Mouse (Mus musculus) adrenal gland, adult 2 months (tissue): ENCODE data around the gene Wasl. TPM values are rescaled to one million over a fixed set of nuclear protein-coding genes. Genes with fewer than 3 reads are reported as not detected.

Source experiments
- polyA plus RNA-seq: library from polyadenylated mRNA; depleted of rRNA; stranded (reverse); fragments of >200 nt; gene quantifications from 2 replicates; pipeline ENCODE4 v1.2.3, GENCODE M21; 2012; rRNA removed
- total RNA-seq, 2 experiments: library from RNA; stranded (reverse); gene quantifications; 2 replicates each; pipeline ENCODE4 v1.2.3; 2021

Wasl gene
- total and polyA plus RNA-seq, 3 experiments, result 50.3 to 314 (median 58.3) TPM

Other genes with a start within 250 kb of the Wasl start
- under 1 TPM; 0.09 to 0.14 TPM for gene Iqub, start 149.9 kb downstream of the Wasl start, total RNA-seq
- 0.04 TPM in 1 of 2 replicates, not detected in the other for gene Iqub, start 149.9 kb downstream of the Wasl start, polyA plus RNA-seq
- gene Ndufa5, start 137.0 kb downstream of the Wasl start, total RNA-seq, result 100 to 1,000 TPM; 305 to 386 TPM
- 0.34 and 0.90 TPM in 2 replicates for gene Ndufa5, start 137.0 kb downstream of the Wasl start, polyA plus RNA-seq
- gene Asb15, start 136.9 kb downstream of the Wasl start, total RNA-seq, result not detected
- not detected in 2 replicates for gene Asb15, start 136.9 kb downstream of the Wasl start, polyA plus RNA-seq
- gene Lmod2, start 67.2 kb downstream of the Wasl start, total RNA-seq, result under 1 TPM in 1 of 2 experiments, not detected in 1; 0.29 TPM
- gene Lmod2, start 67.2 kb downstream of the Wasl start, polyA plus RNA-seq, result not detected in 2 replicates
- not detected for gene Hyal6, start 68.2 kb upstream of the Wasl start, total RNA-seq
- not detected in 2 replicates for gene Hyal6, start 68.2 kb upstream of the Wasl start, polyA plus RNA-seq
- not detected for gene Hyal4, start 83.3 kb upstream of the Wasl start, total RNA-seq
- not detected in 2 replicates for gene Hyal4, start 83.3 kb upstream of the Wasl start, polyA plus RNA-seq
- not detected for gene Spam1, start 126.2 kb upstream of the Wasl start, total RNA-seq
- gene Spam1, start 126.2 kb upstream of the Wasl start, polyA plus RNA-seq, result not detected in 2 replicates
- not detected for gene Hyal5, start 193.0 kb upstream of the Wasl start, total RNA-seq
- not detected in 2 replicates for gene Hyal5, start 193.0 kb upstream of the Wasl start, polyA plus RNA-seq